Mouse (Mus musculus) yolk sac, embryonic 10.5 days (tissue): ENCODE measurements at regions not wholly inside any gene's neighbourhood (a gene's known extent, or its start where the extent isn't known, plus 50 kb on each side); places are given as distances from the start of the nearest gene placed in this dataset.
"Not testable (repeated sequence)": the region's sequence is repeated elsewhere in the genome, so short reads cannot be mapped to it uniquely, and the experiment has no call there.

Experiments
- DNase-seq: peaks from one replicate; pipeline ENCODE4 v3.0.0-alpha.2; 2017; ENCODE audit warnings: low spot score

DNA sequence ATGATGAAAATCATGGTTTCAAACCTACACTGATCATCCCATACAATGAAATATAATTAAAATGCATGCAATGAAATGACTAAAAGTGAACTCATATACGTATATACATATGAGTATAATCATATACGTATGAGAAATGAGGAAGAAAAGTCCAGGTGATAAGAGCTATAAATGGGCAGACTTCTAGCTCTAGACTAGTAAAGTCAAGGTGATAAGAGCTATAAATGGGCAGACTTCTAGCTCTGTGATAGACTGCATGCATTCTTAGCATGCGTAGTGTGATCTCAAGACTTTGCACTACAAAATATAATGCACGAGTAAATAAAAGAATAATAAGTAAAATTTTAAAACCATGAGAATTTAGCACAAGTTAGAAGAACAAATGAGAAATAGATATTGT is 606.2 kb upstream of the Gpc5 start:
- DNase-seq: no peak

DNA sequence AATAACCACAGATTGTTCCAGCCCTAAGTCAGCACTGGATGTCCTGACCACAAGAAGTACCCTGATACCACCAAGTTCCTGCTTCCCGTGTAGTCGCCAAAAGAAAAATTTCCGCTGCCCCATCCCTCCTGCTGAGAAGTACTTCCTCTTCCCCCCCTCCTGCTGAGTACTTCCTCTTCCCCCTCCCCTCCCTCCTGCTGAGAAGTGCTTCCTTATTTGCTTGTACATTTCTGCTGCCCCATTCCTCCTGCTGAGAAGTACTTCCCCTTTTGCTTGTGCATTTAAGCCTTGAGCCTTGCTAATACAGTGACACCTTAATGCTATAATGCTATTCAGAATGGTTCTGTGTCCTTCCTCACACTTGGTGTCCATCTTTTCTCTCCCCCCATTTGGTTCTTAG is 598.6 kb upstream of the Gpc5 start:
- not testable (repeated sequence) for DNase-seq

- no peak for DNase-seq
Measured at GRCm38 (mm10) chr14:114504976-114505375, 587.0 kb upstream of the Gpc5 start.

DNA sequence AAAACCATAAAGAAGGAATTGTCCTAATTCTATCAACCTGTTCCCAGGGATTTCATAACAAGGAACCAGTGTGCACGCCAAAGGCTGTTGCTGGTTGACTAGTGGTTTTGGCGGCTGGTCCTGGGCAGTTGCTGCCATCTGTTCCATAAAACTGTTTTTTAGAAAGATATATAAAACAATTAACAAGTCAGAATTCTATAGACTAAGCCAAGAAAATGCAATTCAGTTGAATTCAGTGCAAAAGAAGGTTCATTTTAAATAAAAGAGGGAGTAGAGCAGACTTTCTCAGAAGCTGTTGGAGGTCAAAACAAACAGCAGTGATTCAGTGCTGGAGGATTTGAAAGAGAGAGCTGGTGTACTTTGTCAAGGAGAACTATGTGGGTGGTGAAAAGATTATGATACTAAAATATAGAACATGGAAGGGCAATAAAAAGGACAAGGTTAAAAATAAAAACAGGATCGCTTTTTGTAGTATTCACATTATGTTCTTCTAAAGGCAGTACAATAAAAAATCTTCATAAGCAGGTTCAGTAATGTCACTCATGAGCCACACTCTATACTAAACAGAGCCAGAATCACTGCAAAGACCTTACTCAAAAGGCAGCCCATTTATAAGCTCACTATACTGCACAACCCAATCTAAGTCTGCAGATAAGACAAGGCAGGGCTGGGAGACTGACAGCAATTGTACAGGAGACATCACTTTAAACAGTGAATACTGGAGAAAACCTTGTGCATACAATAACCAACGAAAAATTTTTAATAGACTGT is 543.9 kb upstream of the Gpc5 start:
- DNase-seq: no peak

GRCm38 (mm10) chr14:114549101-114549500 is 542.9 kb upstream of the Gpc5 start:
- no peak for DNase-seq

DNA sequence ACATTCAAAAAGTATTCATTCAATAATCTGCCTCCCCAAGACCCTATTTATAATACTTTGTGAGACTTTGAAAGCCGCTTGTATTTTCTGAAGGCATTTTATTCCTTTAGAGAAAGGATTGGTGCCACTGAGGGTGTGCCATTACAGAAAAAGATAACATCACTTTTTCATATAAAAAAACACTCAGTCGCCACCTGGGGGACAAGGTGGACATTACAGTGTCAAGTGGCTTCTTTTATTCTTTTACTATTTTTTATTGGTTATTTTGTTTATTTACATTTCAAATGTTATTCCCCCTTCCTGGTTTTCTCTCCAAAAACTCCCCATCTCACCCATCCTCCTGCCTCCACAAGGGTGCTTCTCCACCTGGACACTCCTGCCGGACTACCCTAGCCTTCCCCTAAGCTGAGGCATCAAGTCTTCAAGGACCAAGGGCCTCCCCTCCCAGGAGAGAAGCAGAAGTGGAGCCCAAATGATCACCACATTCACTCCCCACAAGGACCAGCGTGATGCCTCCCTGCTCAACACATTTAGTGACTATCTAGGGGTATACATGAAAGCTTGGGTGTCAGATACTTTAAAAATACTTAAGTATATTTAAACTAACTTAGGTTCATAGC is 525.5 kb upstream of the Gpc5 start:
- no peak for DNase-seq

- peak; percentile 7 for DNase-seq
Measured at GRCm38 (mm10) chr14:114567673-114568309, 524.2 kb upstream of the Gpc5 start.

- no peak for DNase-seq
Measured at GRCm38 (mm10) chr14:114587367-114588064, 504.5 kb upstream of the Gpc5 start.

DNA sequence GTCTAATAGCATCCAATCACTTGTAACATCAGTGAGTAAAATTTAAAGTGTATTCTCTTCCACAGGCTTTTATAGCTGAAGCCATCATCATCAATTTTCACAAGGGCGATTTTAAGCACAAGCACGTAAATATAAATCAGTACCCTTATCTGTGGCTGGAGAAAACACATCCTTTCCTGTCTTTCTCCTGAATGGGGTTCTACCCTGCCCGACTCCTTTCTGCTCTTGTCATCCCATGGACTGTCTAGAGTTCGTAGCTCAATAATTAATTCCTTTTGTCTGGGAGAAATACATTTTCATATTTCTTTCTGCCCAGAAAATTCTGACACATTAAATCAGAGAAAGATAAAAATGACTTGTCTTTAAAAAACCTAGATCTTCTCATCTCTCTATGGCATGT is 482.7 kb upstream of the Gpc5 start:
- DNase-seq: no peak

DNA sequence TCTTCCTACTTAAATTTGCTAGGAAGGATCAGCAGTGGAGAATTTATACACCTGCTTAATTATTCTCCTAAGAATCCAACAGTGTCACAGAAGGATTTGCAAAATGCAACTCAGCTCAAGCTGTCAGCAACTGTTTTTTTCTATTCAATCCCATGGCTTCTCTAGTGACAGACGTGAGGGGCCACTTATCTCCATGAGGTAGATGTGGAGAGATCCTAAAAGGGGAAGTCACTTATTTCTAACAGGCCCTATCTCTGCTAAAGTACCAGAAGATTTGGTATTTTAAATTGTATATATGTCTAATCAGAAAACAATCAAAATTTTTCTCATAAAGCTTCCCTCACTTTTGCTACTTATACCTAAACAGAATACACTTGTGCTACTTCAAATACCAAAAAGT is 479.6 kb upstream of the Gpc5 start:
- DNase-seq: no peak

- no peak for DNase-seq
Measured at GRCm38 (mm10) chr14:114656636-114657035, 435.4 kb upstream of the Gpc5 start.

- DNase-seq: no peak
Measured at GRCm38 (mm10) chr14:114662028-114662427, 430.0 kb upstream of the Gpc5 start.

DNA sequence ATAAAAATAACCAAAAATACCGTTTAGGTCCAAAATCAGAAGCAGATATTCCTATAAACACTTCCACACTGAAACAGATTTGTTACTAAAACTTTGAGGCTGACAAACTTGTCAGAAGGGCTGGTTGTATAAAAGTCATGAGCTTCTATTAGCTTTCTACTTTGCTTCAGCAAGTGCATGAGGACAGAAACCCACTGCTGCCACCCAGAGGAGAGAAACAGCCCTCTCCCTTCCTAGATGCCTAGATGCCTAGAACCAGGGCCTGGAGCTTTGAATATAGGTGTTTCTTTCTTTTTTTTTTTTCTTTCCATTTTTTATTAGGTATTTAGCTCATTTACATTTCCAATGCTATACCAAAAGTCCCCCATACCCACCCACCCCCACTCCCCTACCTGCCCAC is 406.9 kb upstream of the Gpc5 start:
- DNase-seq: no peak

GRCm38 (mm10) chr14:114694930-114695329 is 397.1 kb upstream of the Gpc5 start:
- no peak for DNase-seq

DNA sequence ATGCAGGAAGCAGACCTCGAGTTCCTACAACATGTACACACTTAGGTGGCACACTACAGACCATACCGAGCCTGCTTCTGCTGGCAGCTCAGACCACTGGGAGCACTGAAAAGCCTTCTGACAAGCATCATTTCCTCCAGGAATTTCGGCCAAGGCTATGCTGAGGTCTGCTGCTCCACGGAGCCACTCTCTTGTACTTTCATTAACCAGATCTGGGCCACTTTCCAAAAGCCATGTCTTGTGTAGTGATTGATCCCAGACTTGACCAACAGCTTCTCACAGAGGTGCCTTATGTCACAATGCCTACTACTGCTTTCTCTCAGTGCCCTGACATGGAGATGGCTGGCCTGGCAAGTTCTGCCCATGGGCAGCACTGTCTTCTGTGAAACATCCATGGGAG is 394.5 kb upstream of the Gpc5 start:
- no peak for DNase-seq

DNA sequence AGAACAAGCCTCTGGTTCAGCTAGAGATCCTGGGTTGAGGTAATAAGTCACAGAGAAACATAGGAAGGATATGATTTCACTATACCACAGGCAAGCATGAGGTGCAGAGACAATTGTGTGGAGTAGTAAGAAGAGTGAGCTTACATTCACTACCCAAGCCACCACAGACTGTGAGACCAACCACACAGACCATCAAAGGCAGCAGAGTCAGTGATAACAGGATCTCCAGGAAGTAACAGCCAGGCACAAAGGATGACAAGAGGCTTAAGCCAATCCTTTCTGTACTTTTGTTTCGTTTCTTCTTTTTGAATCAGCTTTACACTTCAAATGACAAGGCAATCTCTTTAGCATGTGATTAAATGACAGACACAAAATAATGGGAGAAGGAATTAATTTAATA is 368.9 kb upstream of the Gpc5 start:
- no peak for DNase-seq

GRCm38 (mm10) chr14:114767323-114767722 is 324.7 kb upstream of the Gpc5 start:
- no peak for DNase-seq

DNA sequence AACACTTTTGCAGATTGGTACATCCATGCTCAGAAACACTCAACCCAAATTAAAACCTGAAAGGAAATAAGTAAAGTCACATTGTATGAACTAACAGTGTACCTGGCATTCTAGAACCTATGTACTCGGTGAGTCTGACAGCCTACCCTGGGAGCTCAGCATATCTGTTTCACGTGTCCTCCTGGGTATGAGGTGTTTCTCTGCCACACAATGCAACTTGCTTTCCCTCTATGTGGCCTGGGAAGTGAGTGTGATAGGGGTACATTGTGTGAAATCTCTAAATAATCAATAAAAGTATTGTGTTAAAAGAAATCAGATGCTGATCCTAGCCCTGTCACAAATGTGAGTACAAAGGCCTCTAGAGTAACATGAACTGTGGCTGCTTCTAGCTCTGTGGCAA is 315.3 kb upstream of the Gpc5 start:
- no peak for DNase-seq

DNA sequence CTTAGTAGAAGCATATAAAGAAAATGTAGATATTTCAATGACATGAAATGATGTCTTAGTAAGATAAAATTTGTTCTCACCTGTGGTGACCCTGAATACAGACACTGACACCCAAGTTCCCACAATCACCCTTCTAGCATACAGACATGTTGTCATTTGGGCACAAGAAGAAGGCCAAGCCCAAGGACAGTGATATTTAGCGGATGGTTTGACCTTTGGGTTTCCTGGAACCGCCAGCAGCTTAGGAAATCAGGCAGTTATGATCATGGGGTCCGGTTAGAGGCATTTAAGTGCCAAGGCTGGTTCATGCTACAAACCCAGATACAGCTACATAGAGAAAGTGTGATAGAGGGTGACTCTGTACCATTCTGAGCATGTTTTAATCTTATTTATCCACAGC is 310.2 kb upstream of the Gpc5 start:
- DNase-seq: no peak

- peak; percentile 38 for DNase-seq
Measured at GRCm38 (mm10) chr14:114790946-114791830, 300.8 kb upstream of the Gpc5 start.

DNA sequence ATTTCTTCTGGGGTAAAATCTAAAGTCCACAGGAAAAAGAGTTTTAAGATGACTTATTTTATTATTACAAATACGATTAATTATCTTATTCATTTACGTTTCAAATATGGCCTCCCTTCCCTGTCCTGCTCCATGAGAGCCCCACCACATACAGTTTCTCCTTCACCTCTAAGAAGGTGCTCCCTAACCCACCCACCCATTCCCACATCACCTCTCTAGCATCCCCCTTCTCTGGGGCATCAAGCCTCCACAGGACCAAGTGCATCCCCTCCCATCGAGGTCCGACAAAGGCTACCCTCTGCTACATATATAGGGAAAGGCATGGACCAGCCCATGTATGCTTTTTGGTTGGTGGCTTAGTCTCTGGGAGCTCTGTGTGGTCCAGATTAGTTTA is 300.2 kb upstream of the Gpc5 start:
- no peak for DNase-seq

DNA sequence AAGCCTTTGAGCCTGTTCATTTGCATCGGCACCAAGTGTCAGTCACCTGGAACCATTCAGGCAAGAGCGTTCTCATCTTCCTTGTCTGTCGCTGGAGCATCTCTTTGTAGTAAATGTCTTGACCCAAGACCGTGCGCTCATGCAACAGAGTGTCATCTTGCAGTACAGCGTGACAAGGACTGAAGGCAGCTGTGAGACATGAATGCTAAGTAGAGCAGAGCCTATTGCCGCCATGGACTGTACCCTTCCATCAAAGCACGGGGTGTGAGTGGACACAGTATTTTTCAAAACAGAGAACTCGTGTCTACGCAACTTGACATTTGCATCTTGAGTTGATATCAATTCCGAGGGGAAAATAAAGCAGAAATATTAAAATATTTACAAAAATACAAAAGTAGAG is 287.4 kb upstream of the Gpc5 start:
- no peak for DNase-seq
